Mouse (Mus musculus) limb, embryonic 14.5 days (tissue): ENCODE measurements at regions not wholly inside any gene's neighbourhood (a gene's known extent, or its start where the extent isn't known, plus 50 kb on each side); places are given as distances from the start of the nearest gene placed in this dataset.

Experiments
- ATAC-seq: fragments of 200-750 bp; cut with Nextera tagmentation; 2 replicates; pipeline ENCODE4 v1.8.0; 2017; ENCODE audit warnings: low read depth, moderate number of reproducible peaks, moderate TSS enrichment; ENCODE audit not compliant: low FRiP score
- DNase-seq: peaks from one replicate; pipeline ENCODE4 v3.0.0-alpha.2; 2015; ENCODE audit warnings: low spot score
- H3K27ac ChIP-seq: fragments of 300-500 bp; sonication (generic); replicated peaks from 2 replicates; pipeline ENCODE4 v1.5.1; 2014; ENCODE audit warnings: low read depth, mild to moderate bottlenecking, low read length, moderate library complexity, mixed read lengths
- H3K27me3 ChIP-seq: fragments of 300-500 bp; sonication (generic); 2 replicates; pipeline ENCODE4 v1.6.1; 2014; ENCODE audit warnings: low read length, mixed read lengths; ENCODE audit not compliant: control insufficient read depth, insufficient read depth
- H3K36me3 ChIP-seq: fragments of 300-500 bp; sonication (generic); 2 replicates; pipeline ENCODE4 v1.6.1; 2014; ENCODE audit warnings: mild to moderate bottlenecking, low read length, moderate library complexity, mixed read lengths; ENCODE audit not compliant: control insufficient read depth, insufficient read depth
- H3K4me1 ChIP-seq: fragments of 300-500 bp; sonication (generic); 2 replicates; pipeline ENCODE4 v1.6.1; 2014; ENCODE audit warnings: antibody characterized with exemption, low read length, mixed read lengths; ENCODE audit not compliant: control insufficient read depth, insufficient read depth
- H3K4me2 ChIP-seq: fragments of 300-500 bp; sonication (generic); replicated peaks from 2 replicates; pipeline ENCODE4 v1.6.1; 2014; ENCODE audit warnings: low read depth, mild to moderate bottlenecking, low read length, moderate library complexity; ENCODE audit not compliant: severe bottlenecking
- H3K4me3 ChIP-seq: fragments of 300-500 bp; sonication (generic); replicated peaks from 2 replicates; pipeline ENCODE4 v1.5.1; 2014; ENCODE audit warnings: low read length
- H3K9ac ChIP-seq: fragments of 300-500 bp; sonication (generic); 2 replicates; pipeline ENCODE4 v1.6.1; 2014; ENCODE audit warnings: mild to moderate bottlenecking, low read depth, low read length, moderate library complexity; ENCODE audit not compliant: severe bottlenecking
- H3K9me3 ChIP-seq: fragments of 300-500 bp; sonication (generic); 2 replicates; pipeline ENCODE4 v1.6.1; 2016; ENCODE audit warnings: low read length; ENCODE audit not compliant: control insufficient read depth
- POLR2A ChIP-seq: fragments of 200-500 bp; IDR thresholded peaks from 2 replicates; pipeline ENCODE4 v1.8.0; 2012; ENCODE audit warnings: inconsistent platforms, mild to moderate bottlenecking, moderate library complexity, borderline replicate concordance; ENCODE audit not compliant: insufficient read depth, insufficient read length; ENCODE audit errors: extremely low read depth
- WGBS: fragments of 180-500 bp; shearing (Covaris S2); extraction: QIAGEN DNeasy Blood & Tissue Kit; methylation state at CpG from one replicate; pipeline ENCODE4 v1.1.7; 2014; 5-methylcytosine and 5-hydroxymethylcytosine counted together

- WGBS, result 87% methylated on average over 3 of the region's 3 CpGs
- no peak overlapping the region for H3K4me3 ChIP-seq
- ATAC-seq (no peak), DNase-seq (no peak)
- no peak overlapping the region for H3K9ac ChIP-seq
- no peak overlapping the region for H3K27ac ChIP-seq
- H3K27me3 ChIP-seq, result no peaks in the 10 kb centered on the region
- TF ChIP-seq POLR2A, result no peak
- no peaks in the 10 kb centered on the region for H3K9me3 ChIP-seq
- no peaks in the 10 kb centered on the region for H3K4me1 ChIP-seq
- no peak overlapping the region for H3K4me2 ChIP-seq
- no peaks in the 10 kb centered on the region for H3K36me3 ChIP-seq
These were observed 172.5 kb downstream of the Tex29 start for GRCm38 (mm10) chr8:12012769-12013168.

- no peak for TF ChIP-seq POLR2A
- no peak overlapping the region for H3K4me2 ChIP-seq
- no peak overlapping the region for H3K9ac ChIP-seq
- no peak overlapping the region for H3K4me3 ChIP-seq
- DNase-seq, result no peak
- H3K27ac ChIP-seq, result no peak overlapping the region
- H3K4me1 ChIP-seq, result no peaks in the 10 kb centered on the region
- H3K36me3 ChIP-seq, result no peaks in the 10 kb centered on the region
- H3K9me3 ChIP-seq, result no peaks in the 10 kb centered on the region
- 68% methylated on average over 7 of the region's 7 CpGs for WGBS
- no peaks in the 10 kb centered on the region for H3K27me3 ChIP-seq
- no peak for ATAC-seq
These were observed 177.5 kb downstream of the Tex29 start for GRCm38 (mm10) chr8:12017750-12018149.

- Histone ChIP-seq H3K4me2 (no peak overlapping the region), H3K4me3 (no peak overlapping the region), H3K36me3 (no peaks in the 10 kb centered on the region), H3K27ac (no peak overlapping the region), H3K9ac (no peak overlapping the region), H3K9me3 (no peaks in the 10 kb centered on the region), H3K27me3 (no peaks in the 10 kb centered on the region), H3K4me1 (no peaks in the 10 kb centered on the region)
- 87% methylated on average over 9 of the region's 9 CpGs for WGBS
- TF ChIP-seq POLR2A, result no peak
- DNase-seq (no peak), ATAC-seq (no peak)
These were observed 179.0 kb downstream of the Tex29 start for GRCm38 (mm10) chr8:12019272-12019671.

GRCm38 (mm10) chr8:12023669-12024390 is 183.6 kb downstream of the Tex29 start:
- ATAC-seq (no peak), DNase-seq (no peak)
- Histone ChIP-seq H3K36me3 (no peaks in the 10 kb centered on the region), H3K4me2 (no peak overlapping the region), H3K27ac (no peak overlapping the region), H3K27me3 (no peaks in the 10 kb centered on the region), H3K9ac (no peak overlapping the region), H3K9me3 (no peaks in the 10 kb centered on the region), H3K4me3 (no peak overlapping the region), H3K4me1 (no peaks in the 10 kb centered on the region)
- no peak for TF ChIP-seq POLR2A
- WGBS, result 79% methylated on average over 4 of the region's 4 CpGs

GRCm38 (mm10) chr8:12030363-12031116 is 190.3 kb downstream of the Tex29 start:
- Histone ChIP-seq H3K9me3 (no peaks in the 10 kb centered on the region), H3K4me2 (no peak overlapping the region)
- 57% methylated on average over 22 of the region's 22 CpGs for WGBS

More at GRCm38 (mm10) chr8:12030363-12031116, 190.3 kb downstream of the Tex29 start:
- Histone ChIP-seq H3K4me1 (0 out of 2 replicates have a peak, but pooled peaks cover 3% of the 10 kb centered on the region), H3K4me3 (no peak overlapping the region), H3K36me3 (no peaks in the 10 kb centered on the region), H3K27me3 (0 out of 2 replicates have a peak, but pooled peaks cover 4% of the 10 kb centered on the region), H3K9ac (no peak overlapping the region), H3K27ac (no peak overlapping the region)
- no peak for TF ChIP-seq POLR2A
- DNase-seq (no peak), ATAC-seq (no peak)
